Mouse (Mus musculus): ENCODE measurements around the gene Il17d.

The Il17d gene

GRCm38 (mm10) chr14:57534961-57535360 lies 10.4 kb downstream of the Il17d start:
- no peak for DNase-seq (ENCODE audit: extremely low spot score, low spot score)

- DNase-seq (ENCODE audit: extremely low spot score, low spot score), result no peak
Measured at GRCm38 (mm10) chr14:57535646-57536045, 11.1 kb downstream of the Il17d start.

DNA sequence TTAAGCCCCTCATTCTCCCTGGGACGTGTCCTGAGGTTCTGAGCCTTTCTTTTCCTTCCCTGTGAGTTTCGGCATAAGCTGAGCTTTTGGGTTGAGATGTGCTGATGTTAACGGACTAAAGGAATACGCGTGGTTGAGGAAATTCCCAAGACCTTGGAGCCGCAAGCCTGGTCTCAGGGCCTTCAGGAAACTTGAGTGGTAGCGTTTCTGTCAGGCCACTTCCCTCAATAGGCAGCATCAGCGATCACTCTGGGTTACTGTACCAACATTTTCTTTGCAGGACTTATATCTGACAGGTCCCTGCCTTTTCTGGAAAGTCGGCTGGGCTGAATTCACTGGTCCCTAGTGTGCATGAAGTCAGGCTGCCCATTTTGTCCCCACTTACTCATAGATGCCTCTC lies 12.2 kb downstream of the Il17d start:
- DNase-seq (ENCODE audit: extremely low spot score, low spot score), result no peak

GRCm38 (mm10) chr14:57537261-57538015 lies 12.9 kb downstream of the Il17d start:
- no peak for DNase-seq (ENCODE audit: extremely low spot score, low spot score)

- DNase-seq (ENCODE audit: extremely low spot score, low spot score), result no peak
Measured at GRCm38 (mm10) chr14:57540683-57541082, 16.1 kb downstream of the Il17d start.

GRCm38 (mm10) chr14:57542231-57542630 lies 17.7 kb downstream of the Il17d start:
- no peak for DNase-seq (ENCODE audit: extremely low spot score, low spot score)

GRCm38 (mm10) chr14:57543420-57544039 lies 19.0 kb downstream of the Il17d start:
- no peak for DNase-seq (ENCODE audit: extremely low spot score, low spot score)

- no peak for DNase-seq (ENCODE audit: extremely low spot score, low spot score)
Measured at GRCm38 (mm10) chr14:57545526-57545925, 20.9 kb downstream of the Il17d start.

GRCm38 (mm10) chr14:57546131-57546530 lies 21.6 kb downstream of the Il17d start:
- no peak for DNase-seq (ENCODE audit: extremely low spot score, low spot score)

DNA sequence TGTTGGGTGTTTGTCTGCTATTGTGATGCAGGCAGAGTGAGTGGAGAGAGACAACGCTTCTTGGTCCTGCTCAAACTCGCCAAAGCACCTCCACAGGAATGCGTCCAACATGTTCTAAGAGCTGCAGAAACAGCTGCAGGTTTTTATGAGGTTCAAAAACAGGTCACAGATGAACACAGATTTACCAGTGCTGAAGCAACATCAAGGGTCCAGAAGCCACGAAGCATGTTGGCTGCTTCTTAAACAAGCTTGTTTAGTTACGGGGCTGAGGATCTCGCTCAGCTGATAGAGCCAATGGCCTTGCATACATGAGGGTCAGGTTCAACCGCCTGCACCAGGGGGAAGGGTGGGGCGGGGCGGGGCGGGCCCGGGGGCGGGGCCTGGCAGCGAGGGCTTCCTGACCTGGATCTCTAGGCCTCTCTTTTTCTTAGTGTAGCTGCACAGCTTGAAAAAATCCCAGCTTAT lies 22.0 kb downstream of the Il17d start:
- peak; percentile 40 for DNase-seq (ENCODE audit: extremely low spot score, low spot score)

GRCm38 (mm10) chr14:57547062-57547461 lies 22.5 kb downstream of the Il17d start:
- DNase-seq (ENCODE audit: extremely low spot score, low spot score), result no peak

DNA sequence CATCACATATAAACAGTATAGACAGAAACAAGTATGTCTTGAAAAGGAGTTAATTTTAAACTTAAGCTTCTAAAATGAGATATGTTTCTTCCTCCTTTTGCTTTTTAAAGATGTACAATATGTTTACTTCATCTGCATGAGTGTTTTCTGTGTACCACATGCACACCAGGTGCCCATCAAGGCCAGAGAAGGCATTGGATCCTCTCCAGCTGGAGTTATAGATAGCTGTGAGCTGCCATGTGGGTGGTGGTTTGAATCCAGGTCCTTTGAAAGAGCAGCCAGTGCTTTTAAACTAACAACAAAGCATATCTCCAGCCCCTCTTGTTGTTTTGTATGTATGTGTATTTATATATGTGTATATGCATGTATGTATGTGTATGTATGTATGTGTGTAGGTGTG lies 28.4 kb downstream of the Il17d start:
- DNase-seq (ENCODE audit: extremely low spot score, low spot score), result no peak

GRCm38 (mm10) chr14:57554434-57554833 lies 29.9 kb downstream of the Il17d start:
- DNase-seq (ENCODE audit: extremely low spot score, low spot score), result no peak

- DNase-seq (ENCODE audit: extremely low spot score, low spot score), result no peak
Measured at GRCm38 (mm10) chr14:57555471-57556070, 31.0 kb downstream of the Il17d start.

- no peak for DNase-seq (ENCODE audit: extremely low spot score, low spot score)
Measured at GRCm38 (mm10) chr14:57556922-57557321, 32.3 kb downstream of the Il17d start.

DNA sequence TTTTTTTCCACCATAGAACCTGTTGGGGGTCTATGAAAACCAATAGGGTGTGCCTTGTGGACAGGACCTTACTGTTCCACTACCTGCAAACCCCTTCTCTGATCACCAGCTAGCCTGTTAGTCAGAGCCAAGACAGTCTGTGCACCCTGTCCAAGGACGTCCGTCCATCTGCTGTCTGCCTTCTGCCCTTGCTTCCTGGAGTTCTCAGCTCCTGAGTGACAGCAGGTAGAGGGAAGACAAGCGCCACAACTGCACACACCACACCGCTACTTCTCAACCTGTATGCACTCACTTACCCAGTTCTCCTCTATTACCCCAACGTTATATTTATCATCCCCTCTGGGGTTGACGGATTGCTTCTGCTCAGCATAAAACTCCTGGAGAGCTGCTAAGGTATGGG lies 41.0 kb downstream of the Il17d start:
- DNase-seq (ENCODE audit: extremely low spot score, low spot score), result no peak

DNA sequence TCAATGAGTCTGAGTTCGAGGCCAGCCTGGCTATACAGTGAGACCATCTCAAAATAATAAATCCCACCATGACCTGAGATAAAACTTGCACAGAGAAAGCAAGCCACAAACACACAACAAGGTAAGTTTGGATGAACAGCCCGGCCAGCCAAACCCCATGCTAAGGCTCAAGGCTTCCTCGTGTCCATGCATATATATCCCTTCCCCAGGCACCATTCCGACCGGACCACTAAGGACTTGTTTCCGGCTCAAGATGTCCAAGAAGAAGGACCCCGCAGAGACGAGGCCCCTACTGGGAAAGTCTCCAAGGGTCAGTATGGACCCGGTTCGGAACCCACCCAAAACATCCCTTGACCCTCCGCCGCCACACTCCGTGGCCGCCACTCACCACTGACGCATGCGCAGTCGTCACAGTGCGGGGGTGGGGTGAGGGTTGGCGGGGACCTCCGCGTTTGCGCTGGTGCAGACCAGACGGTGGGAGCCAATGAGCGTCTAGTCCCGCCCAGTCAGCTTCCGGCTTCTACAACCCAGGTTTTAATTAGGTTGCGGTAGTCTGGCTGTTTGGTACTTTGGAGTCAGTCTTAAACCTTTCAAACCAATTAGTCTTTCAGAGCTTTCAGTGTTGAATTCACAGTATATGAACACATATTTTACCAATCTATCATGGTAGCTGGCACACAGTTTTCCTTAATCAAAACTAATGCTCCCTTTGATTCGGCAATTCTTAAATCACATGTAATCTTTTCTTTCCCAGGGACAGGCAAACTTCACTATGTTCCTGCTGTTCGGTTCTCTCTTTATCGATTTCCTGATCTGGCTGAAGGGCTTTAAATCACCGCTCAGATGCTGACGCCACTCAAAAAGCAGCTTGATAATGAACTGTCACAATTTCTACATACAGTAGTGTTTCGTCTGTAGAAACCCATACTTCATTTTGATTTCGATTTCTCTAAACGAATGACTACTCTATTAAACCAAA lies 46.9 kb downstream of the Il17d start, which contains the start of gene Eef1akmt1:
Gene Eef1akmt1, minus strand, starts transcription at position 458 of the 979 bp plus-strand sequence.
- DNase-seq (ENCODE audit: extremely low spot score, low spot score), result peak; percentile 96

DNA sequence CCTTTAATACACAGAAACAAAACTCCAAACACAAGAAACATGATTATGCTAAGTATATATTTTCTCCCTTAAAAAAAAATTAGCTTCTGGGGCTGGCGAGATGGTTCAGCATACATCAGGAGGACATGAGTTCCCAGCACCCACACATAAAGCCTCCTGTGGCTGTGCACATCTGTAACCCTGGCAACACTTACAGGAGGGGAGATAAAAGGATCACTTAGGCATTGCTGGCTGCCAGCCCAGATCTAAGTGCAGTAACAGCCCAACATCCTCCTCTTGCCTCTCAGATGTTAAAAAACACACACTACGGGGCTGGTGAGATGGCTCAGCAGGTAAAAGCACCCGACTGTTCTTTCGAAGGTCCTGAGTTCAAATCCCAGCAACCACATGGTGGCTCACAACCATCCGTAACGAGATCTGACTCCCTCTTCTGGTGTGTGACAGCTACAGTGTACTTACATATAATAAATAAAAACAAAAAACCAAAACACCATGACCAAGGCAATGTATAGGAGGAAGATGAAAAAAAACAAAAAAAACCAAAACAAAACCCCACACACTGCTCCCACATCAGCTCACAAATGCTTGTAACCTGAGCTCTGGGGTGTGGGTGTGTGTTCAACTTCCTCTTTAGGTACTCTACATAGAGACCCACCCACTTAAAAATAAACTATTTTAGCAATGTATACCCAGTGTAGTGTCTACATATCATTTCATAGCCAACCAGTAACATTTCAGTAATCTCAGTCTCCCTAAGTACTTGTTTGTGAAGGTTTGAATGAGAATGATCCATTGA lies 50.4 kb downstream of the Il17d start:
- DNase-seq (ENCODE audit: extremely low spot score, low spot score), result no peak

DNA sequence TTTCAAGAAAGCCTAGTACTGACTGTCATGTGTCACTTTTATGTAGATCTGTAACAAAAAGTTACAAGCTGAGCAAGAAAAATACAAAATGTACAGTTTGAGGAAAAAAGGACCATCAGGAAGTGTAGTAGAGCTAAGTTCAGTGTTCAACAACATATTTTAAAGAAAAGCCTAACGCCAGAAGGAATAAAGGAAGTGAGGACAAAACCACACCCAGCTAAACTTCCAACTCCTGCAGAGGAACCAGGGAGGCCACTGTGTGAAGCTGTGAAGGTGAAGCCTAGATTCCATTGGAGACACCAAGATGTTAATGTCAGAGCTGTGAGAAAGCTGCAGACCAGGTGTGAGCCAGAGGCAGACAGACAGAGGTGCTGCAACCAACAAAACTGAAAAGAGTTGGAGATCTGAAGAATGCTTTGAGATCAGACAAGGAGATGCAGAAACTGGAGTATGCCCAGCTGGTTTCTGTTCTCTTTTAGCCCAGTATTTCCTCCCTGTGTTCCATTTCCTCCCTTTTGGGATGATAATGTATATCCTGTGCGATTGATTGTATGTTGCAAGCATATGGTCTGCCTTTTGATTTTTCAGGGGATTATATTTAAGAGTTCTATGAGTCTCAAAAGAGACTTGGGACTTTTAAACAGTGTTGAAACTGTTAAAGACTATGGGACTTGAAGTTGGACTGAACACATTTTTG lies 51.9 kb downstream of the Il17d start:
- DNase-seq (ENCODE audit: extremely low spot score, low spot score), result no peak

- no peak for DNase-seq (ENCODE audit: extremely low spot score, low spot score)
Measured at GRCm38 (mm10) chr14:57591830-57592229, 67.3 kb downstream of the Il17d start.

Data from neural tube, embryonic 10.5 days (tissue).